Mouse (Mus musculus) limb, embryonic 10.5 days (tissue): ENCODE results near the gene Gm20489. TPM values are rescaled to one million over a fixed set of nuclear protein-coding genes. Genes with fewer than 3 reads are reported as not detected.

Experiments used
- DNase-seq: peaks from one replicate; pipeline ENCODE4 v3.0.0-alpha.2; 2017; ENCODE audit warnings: low spot score
- H3K27ac ChIP-seq: fragments of 300-500 bp; sonication (generic); 2 replicates; pipeline ENCODE4 v1.5.1; 2016; ENCODE audit warnings: mild to moderate bottlenecking
- H3K27me3 ChIP-seq: fragments of 300-500 bp; sonication (generic); 2 replicates; pipeline ENCODE4 v1.6.1; 2016; ENCODE audit warnings: low read depth, mild to moderate bottlenecking; ENCODE audit not compliant: poor library complexity, severe bottlenecking
- H3K36me3 ChIP-seq: fragments of 300-500 bp; sonication (generic); 2 replicates; pipeline ENCODE4 v1.6.1; 2016; ENCODE audit warnings: mild to moderate bottlenecking, moderate library complexity
- H3K4me1 ChIP-seq: fragments of 300-500 bp; sonication (generic); 2 replicates; pipeline ENCODE4 v1.6.1; 2016
- H3K4me3 ChIP-seq: fragments of 300-500 bp; sonication (generic); 2 replicates; pipeline ENCODE4 v1.5.1; 2016; ENCODE audit warnings: mild to moderate bottlenecking, moderate library complexity
- H3K9me3 ChIP-seq: fragments of 300-500 bp; sonication (generic); replicated peaks from 2 replicates; pipeline ENCODE4 v1.6.1; 2016; ENCODE audit warnings: mild to moderate bottlenecking
- WGBS: fragments of 180-500 bp; shearing (Covaris S2); methylation state at CpG from one replicate; pipeline ENCODE4 v1.1.7; 2016; 5-methylcytosine and 5-hydroxymethylcytosine counted together
- polyA plus RNA-seq: library from polyadenylated mRNA; unstranded; fragments of >200 nt; fragmentation: Nextera tagmentation; extraction: Ambion mirVana; gene quantifications from 2 replicates; pipeline ENCODE4 v1.2.1, GENCODE M21; 2016

The Gm20489 gene
- polyA plus RNA-seq = not detected in 2 replicates

DNA sequence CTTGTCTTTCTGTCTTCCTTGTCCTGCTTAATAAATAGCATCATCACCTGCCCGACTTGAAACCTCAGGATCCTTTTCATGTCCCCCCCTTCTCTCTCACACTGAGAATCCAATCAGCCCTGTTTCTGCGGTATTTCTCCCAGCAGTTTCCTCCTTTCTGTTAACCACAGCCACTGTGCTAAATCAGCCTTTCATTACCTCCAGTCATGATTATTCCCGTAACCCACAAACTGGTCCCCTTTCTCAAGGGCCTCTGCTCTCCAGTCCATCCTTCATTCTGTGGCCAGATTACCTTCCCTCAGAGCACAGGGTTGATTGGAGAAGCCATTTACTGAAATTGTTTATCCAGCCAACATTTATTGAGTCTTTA lies at the start of gene Gm20489:
TSS of gene Gm20489 (minus strand) at position 269 of the 370 bp plus-strand sequence.
- H3K4me1 ChIP-seq = peaks cover 32% of the 10 kb centered on the region
- H3K36me3 ChIP-seq = no peaks in the 10 kb centered on the region
- H3K27me3 ChIP-seq = peaks cover 87% of the 10 kb centered on the region
- no peak within 1 kb of the TSS; the same call in 1 of the 2 replicates for H3K27ac ChIP-seq
- no peak within 1 kb of the TSS for H3K4me3 ChIP-seq
- H3K9me3 ChIP-seq = no peaks in the 10 kb centered on the region
- DNase-seq = no peak
- WGBS = 44% methylated on average over 3 of the region's 3 CpGs

GRCm38 (mm10) chrX:101313625-101314359 lies 45.0 kb upstream of the Gm20489 start:
- DNase-seq = no peak
- Histone ChIP-seq H3K4me3 (no peak overlapping the region), H3K27me3 (peaks cover 99% of the 10 kb centered on the region), H3K27ac (no peak overlapping the region), H3K36me3 (no peaks in the 10 kb centered on the region), H3K9me3 (no peaks in the 10 kb centered on the region), H3K4me1 (no peaks in the 10 kb centered on the region)
- 53% methylated on average over 6 of the region's 6 CpGs for WGBS

DNA sequence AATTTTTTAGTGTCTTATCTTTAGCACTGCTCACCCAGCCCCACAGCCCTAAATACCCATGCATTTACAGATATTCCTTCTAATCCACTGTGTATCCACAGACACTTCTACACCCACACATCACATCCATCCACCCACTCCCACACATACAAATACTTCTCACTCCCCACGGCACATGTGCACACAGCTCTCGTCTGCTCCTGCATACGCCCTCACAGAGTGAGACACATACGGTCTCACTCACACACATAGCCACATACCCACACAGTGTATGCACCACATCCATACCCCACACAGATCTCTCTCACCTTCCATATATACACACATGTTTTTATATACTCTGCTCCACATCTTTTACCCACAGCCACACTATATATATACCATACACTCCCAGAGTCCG lies 40.5 kb upstream of the Gm20489 start:
- H3K9me3 ChIP-seq = no peaks in the 10 kb centered on the region
- H3K4me3 ChIP-seq = no peak overlapping the region
- 91% methylated on average over 5 of the region's 5 CpGs for WGBS
- 0 out of 2 replicates have a peak, but pooled peaks cover under 1% of the 10 kb centered on the region for H3K4me1 ChIP-seq
- no peak for DNase-seq
- H3K27ac ChIP-seq = no peak overlapping the region
- no peaks in the 10 kb centered on the region for H3K36me3 ChIP-seq
- peaks cover 99% of the 10 kb centered on the region for H3K27me3 ChIP-seq

DNA sequence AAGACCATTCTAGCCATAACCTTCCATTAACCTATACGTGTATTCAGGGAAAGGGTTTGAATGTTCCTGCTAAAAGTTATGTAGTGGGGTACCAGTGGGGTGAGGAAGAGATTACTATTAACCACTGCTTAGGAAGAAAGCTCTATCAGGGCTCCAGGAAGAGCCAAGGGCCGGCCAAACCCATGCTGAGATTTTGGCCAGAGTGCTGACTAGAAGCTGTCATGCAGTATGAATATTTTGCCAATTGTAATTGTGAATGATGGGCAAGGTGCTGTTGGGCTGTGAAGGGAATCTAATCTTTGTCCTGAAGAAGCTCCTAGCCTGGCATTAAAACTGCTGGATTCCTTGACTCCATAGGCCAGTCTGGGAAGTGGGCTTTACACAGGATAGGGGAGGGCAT lies 35.8 kb upstream of the Gm20489 start:
- no peak for DNase-seq
- H3K9me3 ChIP-seq = no peaks in the 10 kb centered on the region
- peaks cover 19% of the 10 kb centered on the region for H3K4me1 ChIP-seq
- peaks cover 100% of the 10 kb centered on the region for H3K27me3 ChIP-seq
- H3K4me3 ChIP-seq = no peak overlapping the region
- no peak overlapping the region for H3K27ac ChIP-seq
- H3K36me3 ChIP-seq = no peaks in the 10 kb centered on the region
- 54% methylated on average over 2 of the region's 2 CpGs for WGBS

DNA sequence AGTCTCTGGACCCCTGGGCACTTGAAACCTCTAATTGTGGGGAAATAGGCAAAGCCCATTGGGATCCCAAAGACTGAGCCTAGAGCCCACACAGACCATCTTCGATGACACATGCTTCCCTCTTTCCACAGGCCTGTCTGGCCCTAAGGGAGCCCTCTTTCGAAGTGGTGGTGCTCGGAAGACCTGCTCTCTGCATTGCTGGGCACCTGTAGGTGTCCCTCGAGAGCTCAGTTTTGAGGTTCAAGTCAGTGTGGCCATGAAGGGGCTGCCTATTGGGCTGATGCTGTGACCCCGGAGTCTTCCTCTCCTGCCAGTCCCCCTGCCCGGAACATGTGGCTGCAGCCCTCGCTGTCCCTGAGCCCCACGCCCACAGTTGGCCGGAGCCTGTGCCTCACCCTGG lies 32.8 kb upstream of the Gm20489 start:
- 71% methylated on average over 9 of the region's 9 CpGs for WGBS
- Histone ChIP-seq H3K4me3 (no peak overlapping the region), H3K4me1 (peaks cover 30% of the 10 kb centered on the region), H3K9me3 (no peaks in the 10 kb centered on the region), H3K27ac (no peak overlapping the region), H3K27me3 (peaks cover 99% of the 10 kb centered on the region), H3K36me3 (peaks cover 14% of the 10 kb centered on the region)
- DNase-seq = no peak

GRCm38 (mm10) chrX:101300427-101301030 lies 31.7 kb upstream of the Gm20489 start:
- WGBS = 32% methylated on average over 13 of the region's 13 CpGs
- DNase-seq = peak; percentile 55
- peak overlapping the region; percentile 77 for H3K27ac ChIP-seq
- H3K4me3 ChIP-seq = peak overlapping the region; percentile 46
- H3K36me3 ChIP-seq = peaks cover 25% of the 10 kb centered on the region
- peaks cover 30% of the 10 kb centered on the region for H3K4me1 ChIP-seq
- H3K27me3 ChIP-seq = peaks cover 99% of the 10 kb centered on the region
- no peaks in the 10 kb centered on the region for H3K9me3 ChIP-seq

- Histone ChIP-seq H3K27ac (peak overlapping the region; percentile 77), H3K36me3 (peaks cover 33% of the 10 kb centered on the region), H3K4me3 (peak overlapping the region; percentile 46), H3K27me3 (peaks cover 99% of the 10 kb centered on the region), H3K4me1 (peaks cover 30% of the 10 kb centered on the region), H3K9me3 (no peaks in the 10 kb centered on the region)
- peak; percentile 35 for DNase-seq
- 20% methylated on average over 11 of the region's 13 CpGs for WGBS
These were observed 30.9 kb upstream of the Gm20489 start for GRCm38 (mm10) chrX:101299473-101300426.

GRCm38 (mm10) chrX:101299055-101299454 lies 30.2 kb upstream of the Gm20489 start, which contains the start of gene Nlgn3:
Gene Nlgn3, plus strand, starts transcription at chrX:101299168.
- Histone ChIP-seq H3K36me3 (peaks cover 40% of the 10 kb centered on the region), H3K9me3 (no peaks in the 10 kb centered on the region), H3K4me1 (peaks cover 28% of the 10 kb centered on the region), H3K4me3 (peak within 1 kb of the TSS; percentile 46), H3K27me3 (peaks cover 99% of the 10 kb centered on the region), H3K27ac (peak within 1 kb of the TSS; percentile 77)
- WGBS = 23% methylated on average over 8 of the region's 24 CpGs
- peak; percentile 55 for DNase-seq

DNA sequence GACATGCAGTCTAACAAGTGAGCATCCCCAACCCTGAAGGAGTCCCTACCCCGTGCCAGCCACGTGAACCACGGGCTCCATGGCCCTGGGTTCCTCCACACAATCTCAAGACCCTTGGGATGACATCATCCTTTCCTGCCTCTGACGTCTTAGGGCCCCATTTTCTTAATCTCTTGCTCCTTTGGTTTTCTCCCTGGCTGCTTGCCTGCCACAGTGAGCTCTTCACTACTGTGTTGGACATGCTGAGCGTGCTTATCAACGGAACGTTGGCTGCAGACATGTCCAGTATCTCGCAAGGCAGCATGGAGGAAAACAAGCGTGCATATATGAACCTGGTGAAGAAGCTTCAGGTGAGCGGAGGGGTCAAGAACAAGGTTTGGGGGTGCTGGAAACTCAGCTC lies 21.3 kb upstream of the Gm20489 start:
- no peak overlapping the region for H3K27ac ChIP-seq
- peaks cover 100% of the 10 kb centered on the region for H3K36me3 ChIP-seq
- no peaks in the 10 kb centered on the region for H3K9me3 ChIP-seq
- no peak overlapping the region for H3K4me3 ChIP-seq
- no peaks in the 10 kb centered on the region for H3K4me1 ChIP-seq
- WGBS = 91% methylated on average over 10 of the region's 10 CpGs
- H3K27me3 ChIP-seq = peaks cover 99% of the 10 kb centered on the region
- no peak for DNase-seq

GRCm38 (mm10) chrX:101289037-101289436 lies 20.2 kb upstream of the Gm20489 start:
- peaks cover 100% of the 10 kb centered on the region for H3K36me3 ChIP-seq
- no peak overlapping the region for H3K27ac ChIP-seq
- DNase-seq = no peak
- WGBS = 91% methylated on average over 7 of the region's 7 CpGs
- peaks cover 99% of the 10 kb centered on the region for H3K27me3 ChIP-seq
- H3K4me3 ChIP-seq = no peak overlapping the region
- no peaks in the 10 kb centered on the region for H3K9me3 ChIP-seq
- no peaks in the 10 kb centered on the region for H3K4me1 ChIP-seq

- 92% methylated on average over 6 of the region's 6 CpGs for WGBS
- H3K4me3 ChIP-seq = no peak overlapping the region
- DNase-seq = no peak
- H3K36me3 ChIP-seq = peaks cover 100% of the 10 kb centered on the region
- H3K4me1 ChIP-seq = no peaks in the 10 kb centered on the region
- no peak overlapping the region for H3K27ac ChIP-seq
- no peaks in the 10 kb centered on the region for H3K9me3 ChIP-seq
- H3K27me3 ChIP-seq = peaks cover 99% of the 10 kb centered on the region
These were observed 19.6 kb upstream of the Gm20489 start for GRCm38 (mm10) chrX:101288432-101288831.

DNA sequence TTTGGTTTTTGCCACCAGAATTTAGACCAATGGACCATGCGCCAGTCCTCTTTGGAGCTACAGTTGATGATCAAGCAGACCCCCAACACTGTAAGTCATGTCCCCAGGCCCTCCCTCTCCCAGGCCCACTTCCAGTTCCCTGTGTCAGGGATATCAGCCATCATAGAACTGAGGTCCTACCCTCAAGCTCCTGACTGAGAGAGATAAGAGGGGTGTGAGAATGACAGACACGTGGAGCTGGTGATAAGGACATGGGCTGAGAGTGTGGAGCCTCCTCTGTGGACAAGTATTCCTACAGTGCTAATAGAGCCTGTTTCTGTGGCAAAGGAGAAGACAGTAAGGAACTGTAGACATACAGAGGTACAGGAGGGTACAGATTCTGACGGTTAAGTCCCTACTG lies 18.7 kb upstream of the Gm20489 start:
- peaks cover 99% of the 10 kb centered on the region for H3K27me3 ChIP-seq

More for the DNA sequence above, 18.7 kb upstream of the Gm20489 start:
- no peaks in the 10 kb centered on the region for H3K4me1 ChIP-seq
- H3K27ac ChIP-seq = no peak overlapping the region
- 96% methylated on average over 3 of the region's 3 CpGs for WGBS
- H3K4me3 ChIP-seq = no peak overlapping the region
- H3K36me3 ChIP-seq = peaks cover 100% of the 10 kb centered on the region
- DNase-seq = no peak
- H3K9me3 ChIP-seq = no peaks in the 10 kb centered on the region
